Mouse (Mus musculus) G1E (cell line): ENCODE measurements around the gene Vps11.

Experiments
- CTCF ChIP-seq: IDR thresholded peaks from 2 replicates; pipeline ENCODE4 v1.5.1; 2012; ENCODE audit warnings: low read depth, low read length, inconsistent platforms, mixed read lengths
- GATA1 ChIP-seq: IDR thresholded peaks from 2 replicates; pipeline ENCODE4 v1.6.1; 2012; ENCODE audit warnings: borderline replicate concordance, low read length, inconsistent platforms, mixed read lengths

DNA sequence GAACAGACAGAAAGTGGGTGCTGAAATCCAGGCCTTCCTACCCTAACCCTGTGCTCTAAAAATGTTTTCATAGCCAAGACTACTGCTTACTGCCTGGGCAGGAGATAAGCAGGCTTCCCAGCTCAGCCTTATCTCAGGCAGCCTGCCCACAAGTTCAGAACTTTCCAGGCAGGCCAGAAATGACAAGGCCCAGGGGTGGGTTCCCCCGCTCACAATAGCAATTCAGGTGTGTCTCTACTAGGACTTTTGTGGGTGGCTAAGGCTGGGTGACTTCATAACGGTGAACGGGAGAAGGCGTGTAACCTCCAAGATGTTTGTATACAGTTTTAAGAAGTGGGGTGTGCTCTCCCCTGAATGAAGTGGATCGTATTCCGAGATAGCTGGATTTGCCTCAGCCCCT lies 18.2 kb downstream of the Vps11 start:
- no peak for TF ChIP-seq CTCF
- TF ChIP-seq GATA1: no peak
